Mouse (Mus musculus) small intestine, adult 2 months (tissue): ENCODE data around the gene Mea1. TPM values are rescaled to one million over a fixed set of nuclear protein-coding genes. Genes with fewer than 3 reads are reported as not detected.

Experiments
- H3K27ac ChIP-seq: fragments of 200-500 bp; 2 replicates; pipeline ENCODE4 v1.5.1; 2012; ENCODE audit warnings: low read depth, low read length, control low read depth, inconsistent platforms; ENCODE audit not compliant: insufficient read depth
- H3K27me3 ChIP-seq: fragments of 200-500 bp; 2 replicates; pipeline ENCODE4 v1.6.1; 2012; ENCODE audit warnings: mild to moderate bottlenecking, moderate library complexity, low read length, inconsistent platforms; ENCODE audit not compliant: control insufficient read depth, insufficient read depth
- H3K36me3 ChIP-seq: fragments of 200-500 bp; 2 replicates; pipeline ENCODE4 v1.6.1; 2012; ENCODE audit warnings: mild to moderate bottlenecking, low read length, control low read depth, inconsistent platforms; ENCODE audit not compliant: control insufficient read depth, insufficient read depth
- H3K4me1 ChIP-seq: fragments of 200-500 bp; 2 replicates; pipeline ENCODE4 v1.6.1; 2012; ENCODE audit warnings: low read length, inconsistent platforms, mixed read lengths; ENCODE audit not compliant: control insufficient read depth, insufficient read depth, insufficient read length
- H3K4me3 ChIP-seq: fragments of 200-500 bp; 2 replicates; pipeline ENCODE4 v1.5.1; 2012; ENCODE audit warnings: low read depth, mild to moderate bottlenecking, control low read depth, inconsistent platforms, low read length, moderate library complexity
- CTCF ChIP-seq: fragments of 200-500 bp; IDR thresholded peaks from 2 replicates; pipeline ENCODE4 v1.5.1; 2012; ENCODE audit warnings: low read depth, mild to moderate bottlenecking, control low read depth, inconsistent platforms, low read length, moderate library complexity, mixed read lengths; ENCODE audit not compliant: insufficient replicate concordance, insufficient read length; ENCODE audit errors: extremely low read depth
- POLR2A ChIP-seq: fragments of 200-500 bp; IDR thresholded peaks from 2 replicates; pipeline ENCODE4 v1.6.1; 2012; ENCODE audit warnings: low read depth, mild to moderate bottlenecking, control low read depth, inconsistent platforms, low read length, moderate library complexity
- WGBS: fragments of 180-500 bp; shearing (Covaris S2); methylation state at CpG from one replicate; pipeline ENCODE4 v1.1.7; 2018; 5-methylcytosine and 5-hydroxymethylcytosine counted together
- polyA plus RNA-seq: library from polyadenylated mRNA; depleted of rRNA; stranded (reverse); fragments of >200 nt; gene quantifications from 2 replicates; pipeline ENCODE4 v1.2.3, GENCODE M21; 2012

The Mea1 gene
- polyA plus RNA-seq, 1 experiment: 52.7 TPM

DNA sequence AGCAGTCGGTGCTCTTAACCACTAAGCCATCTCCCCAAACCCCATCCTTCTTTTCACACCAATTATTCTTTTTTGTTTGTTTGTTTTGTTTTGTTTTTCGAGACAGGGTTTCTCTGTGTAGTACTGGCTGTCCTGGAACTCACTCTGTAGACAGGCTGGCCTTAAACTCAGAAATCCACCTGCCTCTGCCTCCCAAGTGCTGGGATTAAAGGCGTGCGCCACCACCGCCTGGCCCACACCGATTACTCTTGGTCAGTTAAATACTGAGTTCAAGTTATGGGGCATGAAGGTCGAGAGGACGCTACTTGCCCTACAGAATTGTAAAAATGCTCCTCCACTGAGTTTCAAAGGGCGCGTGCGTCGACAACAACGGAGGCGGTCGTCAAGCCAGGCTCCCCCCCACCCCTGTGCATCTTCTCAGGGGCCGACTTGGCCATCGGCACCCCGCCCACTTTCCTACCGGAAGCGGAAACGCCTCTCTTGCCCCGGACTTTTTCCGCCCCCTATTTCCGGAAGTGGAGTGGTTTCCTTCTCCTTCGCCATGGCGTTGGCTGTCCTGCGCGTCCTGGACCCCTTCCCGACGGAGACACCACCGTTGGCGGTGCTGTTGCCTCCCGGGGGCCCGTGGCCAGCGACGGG lies 32.5 kb downstream of the Mea1 start, which contains the start of gene Pex6:
Gene Pex6 (plus strand): TSS at position 505 of the 639 bp plus-strand sequence.
- H3K27me3 ChIP-seq: no peaks in the 10 kb centered on the region
- TF ChIP-seq POLR2A (peak; percentile 55; the same call in 1 of the 2 replicates), CTCF (no peak)
- peak within 1 kb of the TSS; percentile 38 for H3K27ac ChIP-seq
- H3K4me3 ChIP-seq: peak within 1 kb of the TSS; percentile 92
- peaks cover 17% of the 10 kb centered on the region for H3K36me3 ChIP-seq
- H3K4me1 ChIP-seq: peaks cover 3% of the 10 kb centered on the region; the same call in 1 of the 2 replicates
- 5% methylated on average over 36 of the region's 36 CpGs for WGBS

DNA sequence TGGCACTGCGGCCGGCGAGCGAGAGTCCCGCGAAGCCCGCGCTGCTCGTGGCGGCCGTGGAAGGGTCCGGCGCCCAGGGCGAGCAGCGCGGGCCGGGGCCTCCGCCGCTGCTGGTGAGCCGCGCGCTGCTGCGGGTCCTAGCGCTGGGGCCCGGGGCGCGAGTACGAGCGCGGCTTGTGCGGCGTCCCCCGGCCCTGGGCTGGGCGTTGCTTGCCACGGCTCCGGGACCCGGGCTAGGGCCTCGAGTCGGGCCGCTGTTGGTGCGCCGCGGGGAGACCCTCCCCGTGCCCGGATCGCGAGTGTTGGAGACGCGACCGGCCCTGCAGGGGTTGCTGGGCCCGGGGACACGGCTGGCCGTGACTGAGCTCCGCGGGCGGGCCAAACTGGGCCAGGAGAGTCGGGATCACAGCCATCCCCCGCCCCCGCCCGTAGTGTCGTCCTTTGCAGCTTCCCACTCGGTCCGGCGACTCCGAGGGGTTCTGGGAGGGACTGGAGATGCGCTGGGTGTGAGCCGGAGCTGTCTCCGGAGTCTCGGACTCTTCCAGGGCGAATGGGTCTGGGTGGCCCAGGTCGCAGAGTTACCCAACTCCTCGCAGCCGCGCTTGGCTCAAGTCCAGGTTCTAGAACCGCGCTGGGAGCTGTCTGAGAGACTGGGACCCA lies 33.1 kb downstream of the Mea1 start:
- under 1% methylated on average over 76 of the region's 76 CpGs for WGBS
- peaks cover 21% of the 10 kb centered on the region for H3K36me3 ChIP-seq
- H3K27me3 ChIP-seq: no peaks in the 10 kb centered on the region
- TF ChIP-seq CTCF: no peak
- H3K27ac ChIP-seq: peak overlapping the region; percentile 14
- peaks cover 3% of the 10 kb centered on the region; the same call in 1 of the 2 replicates for H3K4me1 ChIP-seq
- H3K4me3 ChIP-seq: peak overlapping the region; percentile 92

DNA sequence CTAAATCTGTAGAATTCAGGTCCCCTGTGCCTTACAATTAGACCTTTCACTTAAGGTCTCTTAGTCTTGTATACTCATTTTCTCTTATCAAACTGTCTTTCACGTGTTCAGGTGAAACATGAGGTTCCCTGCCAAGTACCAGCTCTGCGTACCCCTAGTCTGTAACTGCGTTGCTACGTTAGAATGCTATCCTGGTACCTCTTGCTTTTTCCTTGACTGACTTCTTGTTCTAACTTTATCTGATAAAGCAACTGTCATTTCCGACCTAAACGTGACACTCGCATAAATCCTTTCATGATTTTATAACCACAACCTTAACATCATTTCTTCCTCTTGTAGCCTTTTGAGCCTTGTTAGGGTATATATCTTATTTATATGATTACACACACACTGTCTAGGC lies 33.8 kb downstream of the Mea1 start:
- Histone ChIP-seq H3K4me1 (peaks cover 3% of the 10 kb centered on the region; the same call in 1 of the 2 replicates), H3K36me3 (peaks cover 21% of the 10 kb centered on the region), H3K27ac (no peak overlapping the region), H3K4me3 (peak overlapping the region; percentile 92), H3K27me3 (no peaks in the 10 kb centered on the region)
- TF ChIP-seq POLR2A (no peak), CTCF (no peak)
- 18% methylated on average over 7 of the region's 7 CpGs for WGBS

DNA sequence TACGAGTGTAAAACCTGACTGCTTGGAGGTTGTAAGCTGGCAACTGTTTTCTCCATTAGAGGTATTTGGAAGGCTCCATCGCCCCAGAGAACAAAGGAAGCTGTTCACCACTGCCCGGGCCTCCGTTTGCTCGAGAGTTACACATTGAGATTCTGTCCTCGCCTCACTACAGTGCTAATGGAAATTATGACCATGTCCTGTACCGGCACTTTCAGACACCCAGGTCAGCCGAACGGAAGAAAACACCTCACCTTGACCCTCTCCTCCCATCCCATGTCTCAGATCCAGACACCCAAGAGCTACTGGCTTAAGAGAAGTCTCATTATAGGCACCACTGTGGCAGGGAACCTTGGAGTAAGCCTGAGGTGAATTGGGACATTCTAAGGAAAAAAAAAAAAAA lies 35.3 kb downstream of the Mea1 start:
- peaks cover 22% of the 10 kb centered on the region for H3K36me3 ChIP-seq

DNA sequence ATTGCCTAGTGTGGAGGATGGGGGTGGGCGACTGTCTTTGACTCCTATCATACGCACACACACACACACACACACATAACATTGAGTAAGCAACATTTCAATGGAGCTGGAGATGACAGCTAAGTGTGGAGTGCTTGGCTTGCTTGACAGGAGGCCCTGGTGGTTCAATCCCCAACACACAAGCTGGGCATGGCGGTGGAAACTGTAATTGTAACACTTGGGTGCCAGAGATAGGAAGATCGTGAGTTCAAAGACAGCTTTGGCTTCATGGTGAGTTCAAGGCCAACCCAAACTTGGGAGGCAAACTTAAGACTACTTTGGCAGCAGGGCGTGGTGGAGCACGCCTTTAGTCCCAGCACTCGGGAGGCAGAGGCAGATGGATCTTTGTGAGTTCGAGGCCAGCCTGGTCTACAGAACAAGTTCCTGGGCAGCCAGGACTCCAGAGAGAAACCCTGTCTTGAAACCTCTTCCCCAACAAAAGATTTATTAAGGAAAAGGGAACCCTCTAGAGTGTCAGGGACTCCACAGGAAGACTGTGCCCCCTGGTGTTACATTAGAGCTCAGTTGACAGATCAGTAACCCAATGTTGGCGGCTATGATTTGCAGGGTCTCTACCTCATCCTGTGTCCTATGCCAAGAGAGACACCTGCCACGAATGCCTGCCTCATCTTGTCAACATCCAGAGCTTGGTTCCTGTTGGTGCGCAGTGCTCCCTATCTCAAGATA lies 36.3 kb downstream of the Mea1 start:
- WGBS: 91% methylated on average over 11 of the region's 11 CpGs
- H3K4me1 ChIP-seq: peaks cover 3% of the 10 kb centered on the region; the same call in 1 of the 2 replicates

More for the DNA sequence above, 35.3 kb downstream of the Mea1 start:
- Histone ChIP-seq H3K27me3 (no peaks in the 10 kb centered on the region), H3K4me3 (no peak overlapping the region), H3K27ac (no peak overlapping the region), H3K4me1 (peaks cover 3% of the 10 kb centered on the region; the same call in 1 of the 2 replicates)
- TF ChIP-seq POLR2A (no peak), CTCF (no peak)
- WGBS: 88% methylated on average over 9 of the region's 9 CpGs

DNA sequence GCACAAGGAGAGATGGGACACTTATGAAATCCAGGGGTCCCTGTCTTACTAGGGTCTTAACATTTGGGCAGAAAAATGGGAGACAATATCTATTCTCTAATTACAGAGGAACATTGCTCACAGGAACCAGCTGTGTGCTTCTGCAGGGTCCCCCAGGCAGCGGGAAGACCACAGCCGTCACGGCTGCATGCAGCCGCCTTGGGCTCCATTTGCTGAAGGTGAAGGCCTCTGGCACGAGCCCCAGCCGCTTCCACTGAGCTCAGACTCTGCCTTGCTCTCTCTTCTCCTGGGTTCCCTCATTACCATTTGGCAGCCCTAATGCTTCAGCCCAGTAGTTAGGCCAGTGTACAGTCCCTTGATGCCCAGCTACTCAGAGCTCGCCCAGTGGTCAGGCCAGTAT lies 42.5 kb downstream of the Mea1 start:
- no peak for TF ChIP-seq POLR2A
- no peaks in the 10 kb centered on the region for H3K27me3 ChIP-seq
- H3K27ac ChIP-seq: no peak overlapping the region
- no peak overlapping the region for H3K4me3 ChIP-seq
- no peaks in the 10 kb centered on the region for H3K4me1 ChIP-seq
- WGBS: 95% methylated on average over 7 of the region's 7 CpGs
- peaks cover 33% of the 10 kb centered on the region for H3K36me3 ChIP-seq

More for the DNA sequence above, 36.3 kb downstream of the Mea1 start:
- no peak overlapping the region for H3K27ac ChIP-seq
- H3K36me3 ChIP-seq: peaks cover 24% of the 10 kb centered on the region
- TF ChIP-seq POLR2A (no peak), CTCF (no peak)
- no peak overlapping the region for H3K4me3 ChIP-seq
- no peaks in the 10 kb centered on the region for H3K27me3 ChIP-seq
